Mouse (Mus musculus): ENCODE results near the gene Arfgap3.
"Not testable (repeated sequence)": the region's sequence is repeated elsewhere in the genome, so short reads cannot be mapped to it uniquely, and the experiment has no call there.

The Arfgap3 gene

DNA sequence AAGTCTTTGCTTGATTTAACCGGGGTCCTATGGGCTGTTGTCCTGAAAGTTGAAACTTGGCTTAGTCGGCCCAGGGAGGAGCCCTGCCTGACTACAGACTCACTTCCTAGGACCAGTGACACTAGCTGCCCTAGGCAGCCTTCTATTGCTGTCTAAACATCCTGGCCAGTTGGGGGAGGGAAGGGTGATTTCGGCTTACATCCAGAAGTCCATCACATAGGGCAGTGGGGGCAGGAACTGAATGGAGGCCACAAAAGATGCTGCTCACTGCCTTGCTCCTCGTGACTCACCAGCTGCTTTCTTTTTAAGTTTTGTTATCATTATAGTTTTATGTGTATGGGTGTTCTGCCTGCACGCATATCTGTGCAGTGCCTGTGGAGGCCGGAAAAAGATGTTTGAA lies 56.9 kb downstream of the Arfgap3 start:
- DNase-seq = no peak

- DNase-seq = no peak
These were observed 57.6 kb downstream of the Arfgap3 start for GRCm38 (mm10) chr15:83292261-83293056.

DNA sequence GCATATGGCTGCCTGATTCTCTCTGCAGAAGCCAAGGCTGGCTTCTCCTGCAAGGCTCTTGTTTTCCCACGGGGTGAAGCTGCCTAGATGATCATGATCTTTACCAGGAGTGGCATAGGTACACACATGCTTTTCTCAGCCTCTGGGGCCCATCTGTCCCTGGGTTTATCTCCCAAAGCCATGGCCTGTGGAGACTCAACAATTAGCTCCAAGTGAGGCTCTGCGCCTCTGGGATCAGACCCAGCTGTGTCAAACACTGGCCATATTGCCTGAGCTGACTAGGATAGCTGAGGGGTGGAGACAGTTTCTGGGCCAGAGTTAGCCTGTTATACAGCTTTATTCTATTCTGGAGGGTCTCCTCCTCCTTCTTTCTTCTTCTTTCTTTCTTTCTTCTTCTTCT lies 59.1 kb downstream of the Arfgap3 start:
- DNase-seq = no peak

DNA sequence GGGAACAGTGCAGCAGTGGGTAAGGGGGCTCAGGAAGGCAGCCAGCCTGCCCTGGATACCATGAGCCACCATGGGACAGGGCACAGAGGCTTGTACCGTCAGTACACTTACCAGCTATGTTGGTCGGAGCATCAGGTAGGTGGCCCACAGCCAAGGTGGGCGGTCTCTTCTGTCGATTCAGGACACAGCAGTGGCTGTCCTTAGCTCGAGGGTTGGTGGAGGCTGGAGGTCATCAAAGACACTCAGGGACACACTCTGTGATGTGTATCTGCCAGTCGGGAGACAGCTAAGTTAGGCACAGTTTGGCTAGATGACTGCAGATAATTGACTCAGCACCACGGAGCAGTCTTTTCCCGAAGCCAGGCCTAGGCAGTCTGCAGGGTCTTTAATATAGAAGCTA lies 65.2 kb downstream of the Arfgap3 start:
- DNase-seq = no peak

GRCm38 (mm10) chr15:83282397-83282796 lies 67.7 kb downstream of the Arfgap3 start:
- DNase-seq = no peak

DNA sequence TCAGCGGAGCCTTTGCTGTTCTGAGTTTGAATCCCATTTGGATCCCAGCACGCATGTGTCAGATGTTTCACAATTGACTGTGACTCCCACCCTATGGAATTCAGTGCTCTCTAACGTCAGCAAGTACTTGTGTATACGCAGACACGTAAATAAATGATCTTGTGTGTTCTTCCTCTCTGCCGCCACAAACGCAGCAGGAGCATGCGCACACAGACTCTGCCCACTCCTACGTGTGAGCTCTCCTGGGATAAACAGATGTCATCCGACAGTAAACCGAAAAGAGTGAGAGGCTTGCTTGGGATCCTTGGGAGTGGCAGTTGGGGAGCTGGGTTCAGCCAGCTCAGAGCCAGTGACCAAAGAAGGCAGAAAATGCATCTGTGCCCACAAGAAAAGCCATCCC lies 68.7 kb downstream of the Arfgap3 start:
- DNase-seq = no peak

DNA sequence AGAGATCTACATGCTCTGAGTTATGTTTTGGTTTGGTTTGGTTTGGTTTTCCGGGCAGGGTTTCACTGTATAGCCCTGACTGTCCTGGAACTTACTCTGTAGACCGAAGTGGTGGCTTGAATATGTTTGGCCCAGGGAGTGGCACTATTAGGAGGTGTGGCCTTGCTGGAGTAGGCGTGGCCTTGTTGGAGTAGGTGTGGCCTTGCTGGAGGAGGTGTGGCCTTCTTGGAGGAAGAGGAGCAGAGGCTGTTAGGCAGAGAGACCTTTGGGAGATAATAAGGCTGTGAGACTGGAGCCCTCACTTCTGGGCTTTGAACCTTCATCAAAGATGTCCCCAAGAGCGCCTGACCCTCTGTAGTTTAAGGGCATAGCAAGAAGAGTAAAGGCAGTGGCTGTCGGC lies 71.5 kb downstream of the Arfgap3 start:
- no peak for DNase-seq

DNA sequence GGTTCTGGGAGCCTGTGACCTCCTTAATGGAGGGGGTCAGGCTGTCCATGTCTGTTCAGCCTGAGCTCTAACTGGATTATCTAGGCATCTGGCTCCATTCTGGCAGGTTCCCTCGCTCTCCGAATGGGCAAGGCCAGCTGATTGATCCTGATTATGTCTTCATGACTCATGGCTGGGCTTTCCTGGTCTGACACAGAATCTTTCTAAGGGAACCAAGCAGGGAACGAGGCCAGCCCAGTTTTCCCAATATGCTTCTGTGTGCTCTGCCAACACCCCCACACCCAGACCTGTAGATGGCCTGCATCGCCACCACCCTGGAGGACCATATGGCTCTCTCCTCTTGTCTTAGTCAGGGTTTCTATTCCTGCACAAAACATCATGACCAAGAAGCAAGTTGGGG lies 72.6 kb downstream of the Arfgap3 start:
- DNase-seq = no peak

DNA sequence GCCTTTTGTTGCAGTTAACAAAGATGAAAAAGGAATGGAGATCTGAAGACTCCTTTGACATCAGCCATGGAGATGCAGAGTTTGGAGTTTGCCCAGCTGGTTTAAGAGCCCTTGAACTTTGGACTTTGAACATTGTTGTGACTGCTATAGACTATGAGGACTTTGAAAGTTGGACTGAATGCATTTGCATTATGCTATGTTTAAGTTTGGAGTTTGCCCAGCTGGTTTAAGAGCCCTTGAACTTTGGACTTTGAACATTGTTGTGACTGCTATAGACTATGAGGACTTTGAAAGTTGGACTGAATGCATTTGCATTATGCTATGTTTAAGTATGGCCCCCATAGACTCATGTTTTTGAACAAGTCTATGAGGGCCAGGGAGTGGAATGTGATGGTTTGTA lies 75.8 kb downstream of the Arfgap3 start:
- not testable (repeated sequence) for DNase-seq

GRCm38 (mm10) chr15:83273017-83273416 lies 77.0 kb downstream of the Arfgap3 start:
- DNase-seq = no peak

DNA sequence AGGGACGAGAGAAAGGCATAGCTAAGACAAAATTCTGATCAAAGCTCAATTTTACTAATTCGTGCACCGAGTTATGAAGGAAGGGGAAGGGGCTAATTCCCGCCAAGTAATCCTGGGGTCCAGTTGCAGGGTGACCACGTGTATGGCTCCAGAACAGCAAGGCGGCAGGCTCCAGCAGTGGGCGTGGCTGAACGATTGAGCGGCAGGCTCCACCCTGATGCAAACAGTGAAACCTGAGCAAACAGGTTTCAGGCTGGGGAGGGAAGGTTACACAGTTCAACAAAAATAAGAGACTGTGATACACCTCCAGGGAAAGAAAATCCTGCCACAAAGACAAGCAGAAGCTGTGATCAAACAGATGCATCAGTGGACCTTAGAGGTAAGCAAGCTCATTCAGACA lies 78.8 kb downstream of the Arfgap3 start:
- not testable (repeated sequence) for DNase-seq

DNA sequence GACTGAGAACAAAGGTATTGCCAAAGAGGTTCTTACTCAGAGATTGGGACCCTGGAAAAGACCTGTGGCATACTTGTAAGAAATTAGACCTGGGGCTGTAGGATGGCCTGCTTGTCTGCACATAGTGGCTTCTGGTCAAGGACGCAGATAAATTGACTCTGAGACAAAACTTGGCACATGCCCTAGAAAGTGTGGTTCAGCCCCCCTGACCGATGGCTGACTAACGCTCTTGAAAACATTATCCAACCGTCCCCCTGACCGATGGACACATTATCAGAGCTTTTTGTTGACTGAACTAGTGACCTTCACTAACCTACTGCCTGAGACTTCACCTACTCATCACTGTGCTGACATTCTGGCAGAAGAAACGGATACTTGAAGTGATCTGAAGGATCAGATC lies 80.1 kb downstream of the Arfgap3 start:
- not testable (repeated sequence) for DNase-seq

DNA sequence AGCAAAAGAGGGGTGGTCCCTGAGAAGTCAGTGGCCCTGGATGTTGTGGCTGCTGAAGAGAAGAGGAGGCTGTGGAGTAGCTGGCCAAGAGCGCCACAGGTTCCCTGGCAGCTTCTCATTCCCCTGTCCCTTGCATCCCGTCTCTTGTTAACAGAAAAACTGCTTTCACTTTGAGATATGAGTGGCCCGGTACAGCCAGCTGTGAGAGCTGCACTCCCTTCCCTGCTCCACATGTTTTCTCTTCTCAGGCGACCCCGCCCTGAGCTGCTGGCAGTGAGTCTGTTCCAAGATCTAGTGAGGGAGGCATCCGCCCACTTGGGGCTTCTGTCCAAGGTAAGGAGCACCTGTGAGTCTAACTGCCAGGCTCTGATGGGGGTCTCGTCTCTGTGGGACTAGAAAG lies 81.6 kb downstream of the Arfgap3 start:
- not testable (repeated sequence) for DNase-seq

DNA sequence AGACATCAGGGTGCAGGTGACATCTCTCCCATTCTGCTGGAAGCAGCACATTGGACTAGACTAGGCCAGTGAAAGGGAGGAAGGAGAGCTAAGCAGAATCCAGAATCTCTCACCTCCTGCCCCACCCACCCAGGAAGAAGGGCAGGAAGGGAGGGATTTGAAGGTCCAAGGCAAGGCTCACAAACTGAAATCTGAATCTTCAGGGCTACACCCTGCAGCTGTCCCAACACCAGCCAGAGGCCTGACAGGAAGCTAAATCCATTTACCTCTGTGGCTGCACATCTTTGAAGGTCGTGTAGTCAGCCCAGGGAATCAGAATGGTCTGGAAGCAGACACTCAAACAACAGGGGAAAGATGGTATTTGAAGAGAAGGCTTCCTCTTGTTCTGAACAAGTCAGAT lies 84.8 kb downstream of the Arfgap3 start:
- no peak for DNase-seq

- no peak for DNase-seq
These were observed 86.6 kb downstream of the Arfgap3 start for GRCm38 (mm10) chr15:83263405-83263804.

- no peak for DNase-seq
These were observed 92.1 kb downstream of the Arfgap3 start for GRCm38 (mm10) chr15:83257906-83258305.

DNA sequence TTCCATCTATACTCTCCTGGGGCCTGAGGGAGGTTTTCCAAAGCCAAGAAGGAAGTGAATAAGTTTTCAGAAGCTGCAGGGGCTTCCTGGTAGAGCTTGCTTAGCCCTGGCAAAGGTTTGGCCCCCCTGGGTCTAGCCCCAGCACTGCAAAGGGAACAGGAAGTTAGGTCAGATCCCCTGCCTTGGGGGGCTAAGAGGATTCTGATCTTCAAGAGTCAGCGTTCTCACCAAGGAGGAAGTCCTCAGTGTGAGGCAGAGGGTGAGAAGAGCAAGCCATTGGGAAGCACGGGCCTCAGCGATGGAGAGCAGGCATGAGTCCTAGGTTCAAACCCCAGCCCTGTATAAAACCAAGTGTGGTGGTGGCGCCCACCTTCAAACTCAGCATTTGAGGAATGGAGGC lies 93.6 kb downstream of the Arfgap3 start:
- DNase-seq = no peak

DNA sequence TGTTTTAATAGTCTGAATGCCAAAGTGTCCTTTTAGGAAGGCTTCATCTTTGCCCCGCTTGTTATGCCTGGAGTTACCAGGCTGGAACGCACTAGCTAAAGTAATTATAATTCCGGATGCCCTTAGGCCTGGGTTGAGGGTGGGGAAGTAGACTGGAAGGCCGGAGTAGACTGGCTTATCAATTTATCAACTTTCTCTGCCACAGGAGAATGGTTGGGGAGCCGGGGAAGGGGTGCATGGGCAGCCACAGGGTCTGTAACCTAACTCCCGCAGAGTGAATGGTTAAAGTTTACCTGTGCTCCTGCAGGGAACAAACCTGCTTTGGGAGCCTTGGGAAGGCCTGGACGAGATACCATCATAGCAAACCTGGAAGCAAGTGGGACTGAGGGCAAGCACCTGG lies 94.1 kb downstream of the Arfgap3 start:
- no peak for DNase-seq

DNA sequence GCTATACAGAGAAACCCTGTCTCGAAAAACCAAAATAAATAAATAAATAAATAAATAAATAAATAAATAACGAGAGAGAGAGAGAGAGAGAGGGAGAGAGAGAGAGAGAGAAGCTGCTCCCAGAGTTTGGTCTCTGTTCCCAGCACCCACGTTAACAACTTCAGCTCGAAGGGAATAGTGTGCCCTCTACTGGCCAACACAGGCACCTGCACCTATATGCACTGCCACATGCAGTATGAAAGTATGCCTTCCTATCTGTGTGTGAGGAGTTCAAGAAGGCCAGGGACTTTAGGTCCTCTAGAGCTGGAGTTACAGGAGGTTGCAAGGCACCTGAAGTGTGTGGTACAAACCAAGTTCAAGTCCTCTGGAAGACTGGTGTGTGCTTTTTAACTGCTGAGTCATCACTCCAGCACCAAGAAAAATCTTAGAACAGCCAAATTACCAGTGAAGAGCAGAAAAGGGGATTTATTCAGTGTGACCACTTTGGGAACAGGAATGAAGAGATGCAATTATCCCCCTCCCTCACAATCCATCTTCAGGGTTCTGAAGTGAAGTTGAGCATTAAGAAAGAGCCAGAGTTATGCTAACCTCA lies 94.8 kb downstream of the Arfgap3 start:
- no peak for DNase-seq

DNA sequence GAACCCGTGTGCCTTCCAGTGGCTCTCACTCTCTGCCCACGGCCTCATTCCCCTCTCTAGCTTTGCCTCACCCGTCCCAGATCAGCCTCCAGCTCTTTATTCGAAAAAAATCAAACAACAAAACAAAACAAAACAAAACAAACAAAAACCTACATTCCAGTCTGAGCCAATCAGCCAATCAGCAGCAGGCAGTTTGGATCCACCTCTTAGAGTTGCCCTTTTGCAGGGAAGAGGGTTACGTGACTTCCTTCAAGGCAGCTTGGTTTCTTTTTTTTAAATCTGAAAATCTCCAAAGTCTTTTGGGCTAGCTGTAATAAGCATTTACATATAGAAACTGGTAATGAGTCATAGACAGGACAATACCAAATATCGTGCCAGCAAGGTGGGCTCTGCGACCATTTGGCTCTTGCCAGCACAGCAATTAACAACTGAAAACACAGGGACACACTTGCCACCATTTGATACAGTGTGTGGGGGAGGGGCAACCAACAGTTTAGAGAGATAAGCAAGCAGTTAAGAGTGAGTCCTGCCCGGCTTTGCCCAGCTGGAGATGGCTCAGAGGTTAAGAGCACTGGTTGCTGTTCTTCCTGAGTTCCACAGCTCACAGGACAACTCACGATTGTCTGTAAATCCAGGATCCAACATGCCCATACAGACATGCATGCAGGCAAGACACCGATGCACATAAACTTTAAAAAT lies 95.5 kb downstream of the Arfgap3 start:
- DNase-seq = no peak

DNA sequence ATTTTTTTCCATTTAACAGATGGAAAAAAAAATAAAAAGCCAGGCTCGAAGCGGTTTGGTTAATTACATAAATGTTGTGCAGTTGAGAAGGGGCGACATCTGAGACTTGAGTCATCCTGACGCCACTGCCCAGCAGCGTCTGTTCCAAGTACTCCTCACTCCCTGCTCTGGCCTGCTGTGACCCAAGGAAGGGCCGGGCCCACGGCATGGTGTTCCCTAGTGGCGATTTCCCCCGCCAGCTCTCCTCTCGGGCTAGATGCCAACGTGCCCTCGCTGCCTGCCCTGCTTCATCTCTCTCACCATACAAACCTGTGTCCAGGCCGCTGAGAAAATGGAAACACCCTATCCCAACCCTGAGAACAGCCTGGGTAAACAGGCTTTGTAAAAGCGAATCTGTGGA lies 98.0 kb downstream of the Arfgap3 start:
- no peak for DNase-seq

GRCm38 (mm10) chr15:83251176-83252004 lies 98.7 kb downstream of the Arfgap3 start, which contains the start of gene A4galt:
Gene A4galt (minus strand): TSS chr15:83251774.
- no peak for DNase-seq

GRCm38 (mm10) chr15:83250651-83251175 lies 99.3 kb downstream of the Arfgap3 start:
- DNase-seq = no peak

Data from thymus, postnatal 14 days (tissue).